Mouse (Mus musculus): Measurements from ENCODE around the gene Traf6.
"Not testable (repeated sequence)": the region's sequence is repeated elsewhere in the genome, so short reads cannot be mapped to it uniquely, and the experiment has no call there.

Traf6 gene

GRCm38 (mm10) chr2:101693577-101694215, 15.5 kb downstream of the Traf6 start:
- DNase-seq (ENCODE audit: low spot score) = peak; percentile 47

- DNase-seq (ENCODE audit: low spot score) = no peak
Measured at GRCm38 (mm10) chr2:101695584-101695983, 17.4 kb downstream of the Traf6 start.

- no peak for DNase-seq (ENCODE audit: low spot score)
Measured at GRCm38 (mm10) chr2:101699284-101699683, 21.1 kb downstream of the Traf6 start.

- peak; percentile 25 for DNase-seq (ENCODE audit: low spot score)
Measured at GRCm38 (mm10) chr2:101705941-101706485, 27.8 kb downstream of the Traf6 start.

- no peak for DNase-seq (ENCODE audit: low spot score)
Measured at GRCm38 (mm10) chr2:101711608-101712007, 33.4 kb downstream of the Traf6 start.

GRCm38 (mm10) chr2:101715650-101716323, 37.6 kb downstream of the Traf6 start:
- no peak for DNase-seq (ENCODE audit: low spot score)

GRCm38 (mm10) chr2:101717162-101717561, 38.9 kb downstream of the Traf6 start:
- no peak for DNase-seq (ENCODE audit: low spot score)

- no peak for DNase-seq (ENCODE audit: low spot score)
Measured at GRCm38 (mm10) chr2:101721835-101722234, 43.6 kb downstream of the Traf6 start.

- DNase-seq (ENCODE audit: low spot score) = no peak
Measured at GRCm38 (mm10) chr2:101722370-101723332, 44.4 kb downstream of the Traf6 start.

GRCm38 (mm10) chr2:101723333-101723881, 45.2 kb downstream of the Traf6 start:
- DNase-seq (ENCODE audit: low spot score) = no peak

GRCm38 (mm10) chr2:101727787-101728186, 49.6 kb downstream of the Traf6 start:
- no peak for DNase-seq (ENCODE audit: low spot score)

GRCm38 (mm10) chr2:101729472-101729871, 51.2 kb downstream of the Traf6 start:
- DNase-seq (ENCODE audit: low spot score) = no peak

- DNase-seq (ENCODE audit: low spot score) = no peak
Measured at GRCm38 (mm10) chr2:101730972-101731371, 52.7 kb downstream of the Traf6 start.

GRCm38 (mm10) chr2:101732777-101733210, 54.6 kb downstream of the Traf6 start:
- DNase-seq (ENCODE audit: low spot score) = no peak

GRCm38 (mm10) chr2:101733564-101733963, 55.3 kb downstream of the Traf6 start:
- DNase-seq (ENCODE audit: low spot score) = peak; percentile 58

GRCm38 (mm10) chr2:101739914-101740313, 61.7 kb downstream of the Traf6 start:
- no peak for DNase-seq (ENCODE audit: low spot score)

GRCm38 (mm10) chr2:101741653-101742052, 63.4 kb downstream of the Traf6 start:
- no peak for DNase-seq (ENCODE audit: low spot score)

- DNase-seq (ENCODE audit: low spot score) = no peak
Measured at GRCm38 (mm10) chr2:101742072-101742860, 64.0 kb downstream of the Traf6 start.

GRCm38 (mm10) chr2:101745656-101746055, 67.4 kb downstream of the Traf6 start:
- not testable (repeated sequence) for DNase-seq (ENCODE audit: low spot score)

- DNase-seq (ENCODE audit: low spot score) = no peak
Measured at GRCm38 (mm10) chr2:101746537-101746936, 68.3 kb downstream of the Traf6 start.
